Mouse (Mus musculus) C2C12 (cell line): ENCODE results near the gene Olfr303.

ENCODE experiments used
- CEBPB ChIP-seq: IDR thresholded peaks from one replicate; pipeline ENCODE4 v1.6.1; 2011; ENCODE audit warnings: low read depth, mild to moderate bottlenecking, control low read depth, moderate library complexity
- CTCF ChIP-seq: IDR thresholded peaks from one replicate; pipeline ENCODE4 v1.5.1; 2011; ENCODE audit not compliant: control insufficient read depth, insufficient read depth, insufficient read length
- MAX ChIP-seq: IDR thresholded peaks from one replicate; pipeline ENCODE4 v1.6.1; 2011; ENCODE audit warnings: mild to moderate bottlenecking, control low read depth
- MYOG ChIP-seq: IDR thresholded peaks from one replicate; pipeline ENCODE4 v1.6.1; 2011; ENCODE audit not compliant: control insufficient read depth, insufficient read length; ENCODE audit errors: extremely low read depth
- USF1 ChIP-seq: IDR thresholded peaks from one replicate; pipeline ENCODE4 v1.6.1; 2011; ENCODE audit warnings: low read depth, mild to moderate bottlenecking, control low read depth, moderate library complexity

- TF ChIP-seq CTCF = no peak
- TF ChIP-seq MAX = no peak
- no peak for TF ChIP-seq MYOG
- TF ChIP-seq CEBPB = no peak
- TF ChIP-seq USF1 = no peak
These were observed 11.8 kb downstream of the Olfr303 start for GRCm38 (mm10) chr7:86385769-86386168.
